Mouse (Mus musculus): Measurements from ENCODE around the gene Rnf19b. TPM values are rescaled to one million over a fixed set of nuclear protein-coding genes. Genes with fewer than 3 reads are reported as not detected.

Rnf19b gene
- total and polyA plus RNA-seq, 3 experiments, result 10.8 to 76.9 (median 42.8) TPM

GRCm38 (mm10) chr4:129081512-129081911 is 23.4 kb downstream of the Rnf19b start:
- H3K4me1 ChIP-seq (ENCODE audit: insufficient read depth, low read depth, low read length), result no peaks in the 10 kb centered on the region; the same call in 1 of the 2 replicates
- TF ChIP-seq GATA2 (IDR thresholded peaks at IDR 0.05; ENCODE audit: borderline replicate concordance, low read depth, low read length) (no peak), GATA1 (IDR thresholded peaks at IDR 0.05; ENCODE audit: borderline replicate concordance, low read length) (no peak), POLR2AphosphoS5 (IDR thresholded peaks at IDR 0.05; ENCODE audit: insufficient replicate concordance, low read depth, low read length) (no peak), CTCF (IDR thresholded peaks at IDR 0.05; ENCODE audit: low read depth, low read length) (no peak)
- H3K27me3 ChIP-seq (ENCODE audit: insufficient read depth, low read length), result no peaks in the 10 kb centered on the region
- no peak for DNase-seq (ENCODE audit: low spot score)
- H3K9me3 ChIP-seq (replicated peaks), result no peaks in the 10 kb centered on the region
- H3K4me3 ChIP-seq (ENCODE audit: low read depth, low read length), result no peak overlapping the region
- peaks cover 85% of the 10 kb centered on the region for H3K36me3 ChIP-seq (replicated peaks)
- no peak for ATAC-seq (ENCODE audit: extremely low read depth, insufficient number of reproducible peaks, low FRiP score, poor library complexity, severe bottlenecking)

- Histone ChIP-seq H3K9me3 (replicated peaks) (no peaks in the 10 kb centered on the region), H3K4me1 (ENCODE audit: insufficient read depth, low read depth, low read length) (no peaks in the 10 kb centered on the region; the same call in 1 of the 2 replicates), H3K36me3 (replicated peaks) (peaks cover 80% of the 10 kb centered on the region), H3K4me3 (ENCODE audit: low read depth, low read length) (no peak overlapping the region), H3K27me3 (ENCODE audit: insufficient read depth, low read length) (0 out of 2 replicates have a peak, but pooled peaks cover 2% of the 10 kb centered on the region)
- DNase-seq (ENCODE audit: low spot score) (no peak), ATAC-seq (ENCODE audit: extremely low read depth, insufficient number of reproducible peaks, low FRiP score, poor library complexity, severe bottlenecking) (no peak)
- TF ChIP-seq GATA1 (IDR thresholded peaks at IDR 0.05; ENCODE audit: borderline replicate concordance, low read length) (no peak), GATA2 (IDR thresholded peaks at IDR 0.05; ENCODE audit: borderline replicate concordance, low read depth, low read length) (no peak), POLR2AphosphoS5 (IDR thresholded peaks at IDR 0.05; ENCODE audit: insufficient replicate concordance, low read depth, low read length) (no peak), CTCF (IDR thresholded peaks at IDR 0.05; ENCODE audit: low read depth, low read length) (no peak), TAL1 (conservative IDR thresholded peaks at IDR 0.05; ENCODE audit: low read depth, low read length) (no peak)
Observed at GRCm38 (mm10) chr4:129081939-129082338, 23.9 kb downstream of the Rnf19b start.

GRCm38 (mm10) chr4:129082379-129083115 is 24.5 kb downstream of the Rnf19b start:
- Histone ChIP-seq H3K4me1 (ENCODE audit: insufficient read depth, low read depth, low read length) (no peaks in the 10 kb centered on the region; the same call in 1 of the 2 replicates), H3K9me3 (replicated peaks) (no peaks in the 10 kb centered on the region), H3K27me3 (ENCODE audit: insufficient read depth, low read length) (0 out of 2 replicates have a peak, but pooled peaks cover 5% of the 10 kb centered on the region), H3K4me3 (ENCODE audit: low read depth, low read length) (no peak overlapping the region), H3K36me3 (replicated peaks) (peaks cover 79% of the 10 kb centered on the region)
- peak; percentile 63 for ATAC-seq (ENCODE audit: extremely low read depth, insufficient number of reproducible peaks, low FRiP score, poor library complexity, severe bottlenecking)
- TF ChIP-seq CTCF (IDR thresholded peaks at IDR 0.05; ENCODE audit: low read depth, low read length) (peak; percentile 42; the same call in 1 of the 2 replicates), GATA2 (IDR thresholded peaks at IDR 0.05; ENCODE audit: borderline replicate concordance, low read depth, low read length) (no peak)
- peak; percentile 64 for DNase-seq (ENCODE audit: low spot score)

- DNase-seq (ENCODE audit: low spot score) (no peak), ATAC-seq (ENCODE audit: extremely low read depth, insufficient number of reproducible peaks, low FRiP score, poor library complexity, severe bottlenecking) (no peak)
- H3K36me3 ChIP-seq (replicated peaks), result peaks cover 56% of the 10 kb centered on the region
- no peaks in the 10 kb centered on the region; the same call in 1 of the 2 replicates for H3K4me1 ChIP-seq (ENCODE audit: insufficient read depth, low read depth, low read length)
- H3K4me3 ChIP-seq (ENCODE audit: low read depth, low read length), result no peak overlapping the region
- peaks cover 7% of the 10 kb centered on the region; the same call in 1 of the 2 replicates for H3K27me3 ChIP-seq (ENCODE audit: insufficient read depth, low read length)
- H3K9me3 ChIP-seq (replicated peaks), result no peaks in the 10 kb centered on the region
- TF ChIP-seq POLR2AphosphoS5 (IDR thresholded peaks at IDR 0.05; ENCODE audit: insufficient replicate concordance, low read depth, low read length), result no peak
- no peak for TF ChIP-seq GATA2 (IDR thresholded peaks at IDR 0.05; ENCODE audit: borderline replicate concordance, low read depth, low read length)
- TF ChIP-seq CTCF (IDR thresholded peaks at IDR 0.05; ENCODE audit: low read depth, low read length), result no peak
- no peak for TF ChIP-seq TAL1 (conservative IDR thresholded peaks at IDR 0.05; ENCODE audit: low read depth, low read length)
- no peak for TF ChIP-seq GATA1 (IDR thresholded peaks at IDR 0.05; ENCODE audit: borderline replicate concordance, low read length)
Observed at GRCm38 (mm10) chr4:129084896-129085295, 26.8 kb downstream of the Rnf19b start.

GRCm38 (mm10) chr4:129086078-129086477 is 28.0 kb downstream of the Rnf19b start:
- Histone ChIP-seq H3K4me1 (ENCODE audit: insufficient read depth, low read depth, low read length) (no peaks in the 10 kb centered on the region; the same call in 1 of the 2 replicates), H3K9me3 (replicated peaks) (no peaks in the 10 kb centered on the region), H3K4me3 (ENCODE audit: low read depth, low read length) (no peak overlapping the region), H3K36me3 (replicated peaks) (peaks cover 45% of the 10 kb centered on the region), H3K27me3 (ENCODE audit: insufficient read depth, low read length) (peaks cover 12% of the 10 kb centered on the region)
- no peak for TF ChIP-seq GATA1 (IDR thresholded peaks at IDR 0.05; ENCODE audit: borderline replicate concordance, low read length)
- peak; percentile 77 for TF ChIP-seq CTCF (IDR thresholded peaks at IDR 0.05; ENCODE audit: low read depth, low read length)
- peak; percentile 64 for DNase-seq (ENCODE audit: low spot score)
- no peak for ATAC-seq (ENCODE audit: extremely low read depth, insufficient number of reproducible peaks, low FRiP score, poor library complexity, severe bottlenecking)

- H3K4me1 ChIP-seq (ENCODE audit: insufficient read depth, low read depth, low read length), result no peaks in the 10 kb centered on the region
- TF ChIP-seq TAL1 (conservative IDR thresholded peaks at IDR 0.05; ENCODE audit: low read depth, low read length), result no peak
- TF ChIP-seq CTCF (IDR thresholded peaks at IDR 0.05; ENCODE audit: low read depth, low read length), result no peak
- no peak for TF ChIP-seq GATA1 (IDR thresholded peaks at IDR 0.05; ENCODE audit: borderline replicate concordance, low read length)
- no peak for TF ChIP-seq POLR2AphosphoS5 (IDR thresholded peaks at IDR 0.05; ENCODE audit: insufficient replicate concordance, low read depth, low read length)
- H3K36me3 ChIP-seq (replicated peaks), result peaks cover 27% of the 10 kb centered on the region
- H3K9me3 ChIP-seq (replicated peaks), result no peaks in the 10 kb centered on the region
- ATAC-seq (ENCODE audit: extremely low read depth, insufficient number of reproducible peaks, low FRiP score, poor library complexity, severe bottlenecking) (no peak), DNase-seq (ENCODE audit: low spot score) (no peak)
- peaks cover 12% of the 10 kb centered on the region for H3K27me3 ChIP-seq (ENCODE audit: insufficient read depth, low read length)
- H3K4me3 ChIP-seq (ENCODE audit: low read depth, low read length), result no peak overlapping the region
Observed at GRCm38 (mm10) chr4:129087850-129088249, 29.8 kb downstream of the Rnf19b start.
